Mouse (Mus musculus) R1 (cell line): ENCODE measurements around the gene Sat1.

Experiments
- DNase-seq: peaks from one replicate; pipeline ENCODE4 v3.0.0-alpha.2; 2018; ENCODE audit warnings: low read depth, low spot score

Sat1 gene

DNA sequence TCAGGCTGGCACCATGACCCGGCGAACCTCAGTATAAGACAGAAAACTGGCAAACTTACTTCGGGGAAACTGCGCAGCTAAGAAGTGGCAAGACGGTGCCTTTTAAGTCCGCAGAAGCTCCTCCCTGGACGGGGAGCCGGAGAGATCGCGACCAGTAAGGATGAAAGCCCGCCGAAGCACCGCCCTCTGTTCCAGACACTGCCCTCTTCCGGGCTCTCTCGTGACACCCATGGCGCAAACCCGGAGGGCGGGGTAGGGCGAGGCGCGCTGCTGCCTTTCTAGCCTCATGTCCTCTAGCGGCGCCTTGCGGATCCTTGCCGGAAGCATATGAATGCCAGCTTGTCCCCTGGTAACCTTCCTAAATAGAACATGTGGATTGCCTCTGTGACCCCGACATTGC lies at the start of gene Sat1:
Gene Sat1, minus strand, starts transcription at position 179 of the 400 bp plus-strand sequence.
- peak; percentile 93 for DNase-seq

DNA sequence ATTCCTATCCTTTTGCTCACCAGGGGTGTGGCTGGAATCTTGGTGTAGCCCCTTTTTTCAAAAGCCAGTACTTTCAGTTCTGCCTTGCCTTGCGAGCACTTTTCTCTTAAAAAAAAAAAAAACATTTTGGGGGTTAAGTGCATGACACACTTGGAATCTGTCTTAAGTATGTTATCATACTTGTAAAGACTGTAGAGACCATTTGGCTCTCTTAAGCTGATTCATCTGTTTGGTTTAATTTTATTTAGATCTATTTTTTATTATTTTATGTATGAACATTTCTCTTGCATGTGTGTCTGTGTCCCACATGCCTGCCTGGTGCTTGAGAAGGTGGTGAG lies 46.6 kb upstream of the Sat1 start:
- DNase-seq, result peak; percentile 79

DNA sequence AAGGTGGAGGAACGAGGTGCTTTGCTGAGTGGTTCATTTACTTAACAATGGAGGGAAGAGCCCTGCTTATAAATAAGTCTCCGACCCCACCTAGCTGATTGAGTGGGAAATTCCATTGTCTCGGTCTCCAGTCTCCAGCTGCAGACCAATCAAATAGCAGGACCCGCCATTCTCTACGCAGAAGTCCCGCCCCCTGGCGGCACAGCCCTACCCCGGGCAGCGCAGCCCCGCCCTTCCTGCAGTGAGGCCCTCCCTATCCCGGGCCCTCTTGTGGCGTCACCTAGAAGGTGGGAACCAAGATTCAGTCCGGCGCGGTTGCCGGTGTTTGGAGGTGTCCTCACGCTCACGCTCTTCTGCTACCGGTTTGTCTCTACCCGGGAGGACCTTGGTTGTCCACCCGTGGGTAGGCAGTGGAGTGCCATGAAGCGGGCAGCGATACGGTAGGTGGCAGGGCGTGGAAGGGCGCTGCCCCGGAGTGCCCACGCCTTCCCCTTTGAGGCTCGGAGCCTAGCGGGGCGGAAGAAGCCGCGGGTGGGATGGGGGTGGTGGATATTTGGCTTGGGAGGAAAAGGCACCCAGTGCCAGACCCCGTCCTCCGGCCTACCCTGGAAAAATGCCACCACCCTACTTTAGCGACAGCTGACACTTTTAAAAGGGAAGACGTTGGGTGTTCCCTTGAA lies 46.1 kb upstream of the Sat1 start, which contains the start of gene Acot9:
Gene Acot9, plus strand, starts transcription at position 209 of the 680 bp plus-strand sequence.
- DNase-seq, result peak; percentile 96

DNA sequence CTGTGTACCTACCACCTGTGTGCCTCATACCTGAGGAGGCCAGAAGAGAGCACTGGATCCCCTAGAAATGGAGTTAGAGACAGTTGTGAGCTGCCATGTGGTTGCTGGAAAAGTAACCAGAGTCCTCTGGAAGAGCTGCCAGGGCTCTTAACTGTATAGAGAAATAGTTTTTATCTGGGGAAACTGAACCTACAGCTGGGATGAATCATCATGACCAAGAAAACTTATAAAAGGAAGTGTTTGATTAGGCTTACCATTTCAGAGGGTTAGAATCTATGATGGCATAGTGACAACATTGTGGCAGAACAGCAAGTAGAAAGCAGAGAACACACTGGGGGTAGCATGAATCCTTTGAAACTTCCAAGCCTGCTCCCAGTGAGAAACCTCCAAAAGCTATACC lies 40.6 kb upstream of the Sat1 start:
- no peak for DNase-seq

DNA sequence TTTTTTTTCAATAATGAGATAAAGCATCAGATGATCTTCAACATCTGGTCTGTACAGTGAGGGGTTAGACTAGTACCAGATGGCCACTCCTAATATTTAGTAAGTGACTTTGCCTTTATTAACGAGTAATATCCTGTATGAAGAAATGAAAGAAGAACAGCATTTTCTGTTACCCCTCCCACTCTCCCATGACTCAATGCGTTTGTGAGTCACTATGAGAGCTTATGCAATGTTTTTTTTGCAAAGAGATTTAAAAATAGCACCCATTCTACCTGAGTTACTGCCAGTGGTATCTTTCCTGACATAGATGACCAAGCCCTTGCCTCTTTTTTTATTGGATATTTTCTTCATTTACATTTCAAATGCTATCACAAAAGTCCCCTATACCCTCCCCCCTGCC lies 2.0 kb upstream of the Sat1 start:
- no peak for DNase-seq

DNA sequence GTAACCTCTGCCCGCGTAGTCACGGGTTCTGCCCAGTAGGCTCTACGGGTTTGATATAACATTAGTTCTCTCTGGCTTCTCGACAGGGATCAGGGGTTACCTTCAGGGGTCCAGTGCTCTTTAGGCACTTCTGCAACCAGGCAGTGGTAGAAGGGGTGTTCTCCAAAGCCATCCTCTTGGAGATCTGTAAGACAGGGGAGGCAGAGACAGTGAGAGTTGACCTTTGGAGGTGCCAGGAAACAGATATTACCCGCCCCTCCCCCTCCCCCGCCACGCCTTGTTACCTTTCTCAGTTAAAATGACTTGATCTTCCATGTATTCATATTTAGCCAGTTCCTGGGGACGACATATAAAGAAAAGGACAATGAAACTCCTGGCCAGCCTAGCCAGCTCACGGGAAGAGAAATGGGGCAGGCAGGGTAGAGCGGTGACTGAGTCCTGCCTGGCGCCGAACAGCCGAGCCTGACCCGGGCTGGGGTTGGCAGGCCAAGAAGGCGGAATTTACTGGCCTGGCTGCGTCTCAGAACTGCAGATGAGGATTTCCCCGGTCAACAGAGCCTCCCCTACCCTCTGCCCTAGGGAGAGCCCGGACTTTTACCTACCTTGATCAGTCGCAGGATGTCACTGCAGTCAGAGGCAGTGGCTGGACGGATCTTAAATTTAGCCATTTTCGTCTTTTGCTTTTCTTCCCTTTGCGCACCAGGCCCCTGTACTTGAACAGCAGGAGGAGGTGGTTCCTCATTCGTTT lies 574 bp downstream of the Sat1 start:
- DNase-seq, result peak; percentile 33

DNA sequence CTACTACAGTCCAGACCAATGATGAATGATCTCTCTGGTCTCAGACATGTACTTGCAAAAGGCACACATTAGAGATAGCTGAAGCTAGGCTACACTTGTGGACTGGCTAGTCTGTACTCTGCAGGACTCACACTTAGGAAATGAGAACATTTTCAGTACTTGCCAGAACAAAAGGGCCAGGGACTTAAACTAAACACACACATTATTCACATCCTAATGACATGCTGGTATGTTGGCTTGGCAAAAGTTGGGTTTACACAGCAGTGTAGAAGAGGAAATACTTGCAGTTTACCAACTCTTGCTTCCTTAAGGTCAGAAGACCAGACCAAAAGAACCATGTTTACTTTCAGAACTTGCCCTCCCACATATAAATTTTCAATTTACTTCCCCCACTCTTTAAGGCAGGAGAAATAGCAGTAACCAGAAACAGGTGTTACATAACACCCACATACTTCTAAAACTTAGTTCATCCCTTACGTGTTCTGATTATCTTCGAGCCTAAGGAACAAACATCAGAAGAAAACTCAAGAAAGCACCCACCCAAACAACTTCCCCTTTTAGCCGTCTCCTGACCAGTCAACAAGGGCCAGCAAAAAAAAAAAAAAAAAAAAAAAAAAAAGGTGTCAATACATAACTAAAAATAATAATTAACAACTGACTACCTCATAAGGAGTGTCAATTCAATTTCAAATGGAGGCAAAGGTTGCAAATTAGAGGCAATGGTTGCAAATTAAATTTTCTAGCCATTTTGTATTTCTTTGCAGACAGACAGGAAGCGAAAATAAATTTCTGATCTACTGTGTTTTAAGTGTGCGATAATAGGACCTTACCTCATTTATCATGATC lies 1.7 kb downstream of the Sat1 start:
- DNase-seq, result no peak

DNA sequence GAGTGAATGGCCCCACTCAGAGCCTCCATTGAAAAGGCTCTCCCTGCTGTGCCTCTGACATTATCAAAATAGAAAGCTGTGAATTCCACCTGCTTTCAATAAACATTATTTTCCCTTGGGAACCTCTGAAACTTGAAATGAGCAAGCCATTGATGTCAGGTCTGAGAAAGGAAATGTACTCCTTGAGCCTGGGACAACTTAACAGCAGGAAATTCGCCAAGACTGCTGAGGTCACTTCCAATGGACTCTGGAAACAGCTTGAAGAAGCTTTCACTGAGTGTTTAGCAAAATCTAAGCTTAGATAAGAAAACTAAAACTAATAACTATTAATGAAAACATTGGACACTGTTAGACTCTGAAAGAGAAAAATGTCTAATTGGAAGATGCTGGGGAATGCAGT lies 7.6 kb downstream of the Sat1 start:
- DNase-seq, result peak; percentile 5

DNA sequence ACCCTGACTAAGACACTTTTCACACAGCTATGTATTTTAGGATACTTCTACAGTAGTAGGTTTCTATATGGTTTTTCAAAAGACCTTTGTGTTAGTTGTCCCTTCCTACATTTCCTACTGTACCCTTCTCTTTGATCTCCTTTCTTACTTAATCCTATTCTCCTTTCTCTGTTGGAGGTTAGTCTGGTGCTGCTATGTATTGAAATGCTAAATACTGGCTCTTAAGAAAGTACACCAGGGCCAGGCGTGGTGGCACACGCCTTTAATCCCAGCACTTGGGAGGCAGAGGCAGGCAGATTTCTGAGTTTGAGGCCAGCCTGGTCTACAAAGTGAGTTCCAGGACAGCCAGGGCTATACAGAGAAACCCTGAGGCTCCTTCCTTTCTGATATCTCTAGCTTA lies 10.8 kb downstream of the Sat1 start:
- peak; percentile 79 for DNase-seq

DNA sequence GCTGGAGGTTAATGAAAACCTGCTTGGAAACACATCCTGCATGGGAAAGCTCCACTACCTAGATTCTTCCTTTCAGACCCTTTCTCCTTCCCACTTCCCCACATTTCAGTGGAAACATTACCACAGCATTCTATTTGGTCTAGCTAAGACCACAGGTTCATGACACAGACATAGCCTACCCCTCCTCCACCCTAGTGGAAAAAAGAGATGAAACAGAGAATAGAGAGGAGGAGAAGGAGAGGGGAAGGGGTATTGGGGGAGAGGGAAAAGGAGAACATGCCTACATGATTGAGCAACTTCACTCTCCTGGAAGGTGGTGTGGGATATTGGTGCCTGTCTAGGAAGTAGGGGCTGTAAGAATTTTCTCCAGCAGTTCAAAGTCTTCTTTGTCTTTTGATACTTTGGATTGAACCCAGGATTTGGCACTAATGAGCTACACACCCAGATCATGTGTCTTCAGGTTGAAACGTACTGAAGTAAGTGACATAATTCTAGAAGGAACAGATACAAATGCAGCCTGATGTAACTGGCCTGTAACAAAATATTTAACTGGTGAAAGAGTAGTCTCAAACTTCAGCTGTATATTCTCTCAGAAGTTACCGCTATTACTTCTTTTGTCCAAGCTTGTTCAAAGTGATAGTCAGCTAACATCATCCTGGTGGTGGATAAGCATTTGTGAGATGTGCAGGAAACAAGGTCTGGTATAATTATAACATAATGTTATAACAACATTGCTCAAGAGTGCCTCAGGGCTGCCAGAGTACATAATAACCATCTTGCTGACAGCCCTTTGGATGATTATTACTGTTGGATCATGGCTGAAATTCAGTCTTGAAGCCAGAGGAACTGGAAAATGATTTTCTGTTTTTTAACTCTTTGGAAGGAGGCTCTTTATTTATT lies 13.6 kb downstream of the Sat1 start:
- DNase-seq, result no peak

DNA sequence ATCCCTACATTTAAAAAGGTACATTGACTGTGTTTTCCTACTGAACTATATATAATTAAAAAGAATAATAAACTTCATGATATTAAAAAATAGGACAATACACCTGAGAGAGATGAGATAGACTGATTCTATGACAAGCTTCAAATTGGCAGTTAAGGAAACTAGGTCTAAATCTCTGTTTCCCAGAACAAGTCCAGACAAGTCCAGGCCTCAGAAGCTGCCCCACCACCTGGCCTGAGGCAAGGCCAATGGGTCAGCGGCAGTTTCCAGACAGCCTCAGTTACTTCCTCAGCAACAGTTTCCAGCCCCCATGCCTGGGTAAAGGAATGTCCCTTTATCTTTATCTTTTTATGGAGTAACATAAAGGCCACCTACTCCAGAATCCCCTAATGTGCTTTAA lies 14.4 kb downstream of the Sat1 start:
- DNase-seq, result no peak

DNA sequence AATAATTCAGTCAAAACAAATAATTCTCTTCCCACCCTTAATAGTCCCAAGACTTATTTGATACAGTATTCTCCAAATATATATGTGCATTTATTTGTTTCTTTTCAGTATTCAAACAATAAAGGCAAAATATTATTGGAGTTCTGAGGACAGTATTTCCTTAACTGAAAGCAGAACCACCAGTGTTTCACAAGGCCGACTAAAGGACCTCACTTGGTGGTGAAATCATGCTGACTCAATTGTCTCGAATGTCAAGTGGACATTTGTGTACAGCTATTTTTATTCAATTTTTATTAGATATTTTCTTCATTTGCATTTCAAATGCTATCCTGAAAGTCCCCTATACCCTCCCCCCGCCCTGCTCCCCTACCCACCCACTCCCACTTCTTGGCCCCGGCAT lies 21.3 kb downstream of the Sat1 start:
- no peak for DNase-seq

DNA sequence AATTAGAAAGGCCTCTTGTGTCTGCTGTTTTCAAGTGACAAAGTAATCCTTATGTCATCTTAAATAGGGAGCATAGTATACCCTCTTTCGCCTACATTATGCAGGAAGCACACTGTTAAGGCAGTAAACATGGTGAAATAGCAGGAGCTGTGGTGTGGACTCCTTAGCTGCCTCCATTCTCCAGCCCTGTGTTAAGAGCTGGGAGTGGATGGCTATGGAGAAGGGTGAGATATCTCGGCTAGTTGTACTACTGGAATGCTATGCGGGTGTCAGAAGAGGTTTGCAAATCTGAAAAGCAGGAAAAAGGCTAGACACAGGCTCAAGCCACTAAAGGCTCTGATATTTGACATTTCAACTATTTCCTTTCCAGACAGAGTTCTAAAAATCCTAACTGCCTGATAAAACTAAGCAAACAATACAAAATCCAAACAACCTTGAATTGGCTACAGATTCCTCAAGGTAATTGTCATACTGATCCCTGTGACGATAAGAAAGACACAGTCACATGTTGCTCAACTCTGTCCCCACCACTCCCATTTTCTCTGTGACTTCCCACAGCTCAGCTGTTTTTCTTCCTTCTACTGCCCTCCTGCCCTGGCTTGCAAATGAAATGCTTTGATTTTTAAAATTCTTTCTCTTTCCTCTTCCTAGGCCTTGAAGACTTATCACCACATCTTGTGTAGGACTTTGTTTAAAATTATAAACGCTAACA lies 22.4 kb downstream of the Sat1 start:
- no peak for DNase-seq

DNA sequence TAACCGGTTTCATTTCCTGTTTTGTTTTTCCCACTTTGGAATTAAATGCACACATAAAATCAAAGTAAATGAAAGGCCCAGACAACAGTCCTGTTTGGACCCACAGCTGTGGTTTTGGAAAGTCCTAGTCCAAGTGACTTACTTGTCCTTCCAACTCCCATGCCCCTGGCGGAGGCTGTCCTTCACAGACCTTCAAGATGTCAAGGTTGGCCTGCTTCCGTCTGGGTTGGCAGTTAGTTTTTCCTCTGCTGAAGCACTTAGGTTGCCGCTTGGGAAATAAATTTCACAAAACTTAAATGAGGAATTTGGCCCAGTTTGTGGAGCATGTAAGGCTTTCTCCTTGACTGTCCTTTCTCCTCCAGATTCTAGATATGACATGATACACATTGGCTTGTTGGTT lies 24.3 kb downstream of the Sat1 start:
- no peak for DNase-seq

DNA sequence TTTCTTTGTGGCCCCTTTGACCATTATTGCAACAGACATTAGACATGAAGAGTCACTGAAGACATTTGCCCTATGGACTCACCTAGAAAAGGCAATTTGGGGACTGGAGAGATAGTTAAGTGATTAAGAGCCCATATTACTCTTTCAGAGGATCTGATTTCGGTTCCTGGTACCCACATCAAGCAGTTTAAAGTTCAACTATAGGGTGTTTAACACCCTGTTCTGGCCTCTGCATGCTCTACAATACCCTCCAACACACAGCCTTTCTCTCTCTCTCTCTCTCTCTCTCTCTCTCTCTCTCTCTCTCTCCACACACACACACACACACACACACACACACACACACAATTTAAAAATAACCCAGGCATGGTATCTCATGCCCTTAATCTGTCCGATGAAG lies 38.6 kb downstream of the Sat1 start:
- no peak for DNase-seq

DNA sequence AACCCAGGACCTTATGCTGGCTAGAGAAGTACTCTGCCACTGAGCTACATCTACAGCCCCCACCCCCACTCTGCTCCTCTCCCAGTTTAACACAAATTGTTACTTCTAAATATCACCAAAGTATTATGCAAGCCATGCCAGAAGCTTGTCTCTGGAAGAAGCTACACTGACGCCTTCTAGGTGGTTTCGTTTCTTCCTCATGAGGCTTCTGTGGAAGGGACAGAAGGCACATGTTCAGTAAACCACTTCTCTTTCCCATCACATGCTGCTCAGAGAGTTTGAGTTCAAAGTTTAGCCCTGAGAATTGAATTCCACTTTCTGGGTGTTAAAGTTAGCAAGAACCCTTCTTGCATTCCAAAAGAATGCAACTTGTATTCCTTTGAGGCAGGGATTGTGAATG lies 39.0 kb downstream of the Sat1 start:
- no peak for DNase-seq

DNA sequence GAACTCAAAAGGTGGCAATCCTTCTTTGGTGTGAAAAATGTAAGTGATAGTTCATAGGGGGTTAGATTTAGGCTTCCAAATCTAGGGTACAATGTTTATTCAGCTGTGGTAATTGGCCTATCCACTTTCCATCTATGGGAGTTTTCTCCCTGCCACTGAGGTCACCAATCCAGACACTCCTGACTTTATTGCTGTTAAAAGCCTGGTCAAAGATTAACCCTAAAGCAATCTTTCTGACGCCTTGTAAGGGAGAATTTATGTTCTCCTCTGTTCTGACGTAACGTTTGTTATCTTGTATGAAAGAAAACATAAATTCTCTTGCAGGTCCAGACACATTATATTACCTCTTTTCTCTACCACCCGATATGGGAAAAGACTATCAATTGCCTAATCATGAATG lies 40.7 kb downstream of the Sat1 start:
- DNase-seq, result no peak

DNA sequence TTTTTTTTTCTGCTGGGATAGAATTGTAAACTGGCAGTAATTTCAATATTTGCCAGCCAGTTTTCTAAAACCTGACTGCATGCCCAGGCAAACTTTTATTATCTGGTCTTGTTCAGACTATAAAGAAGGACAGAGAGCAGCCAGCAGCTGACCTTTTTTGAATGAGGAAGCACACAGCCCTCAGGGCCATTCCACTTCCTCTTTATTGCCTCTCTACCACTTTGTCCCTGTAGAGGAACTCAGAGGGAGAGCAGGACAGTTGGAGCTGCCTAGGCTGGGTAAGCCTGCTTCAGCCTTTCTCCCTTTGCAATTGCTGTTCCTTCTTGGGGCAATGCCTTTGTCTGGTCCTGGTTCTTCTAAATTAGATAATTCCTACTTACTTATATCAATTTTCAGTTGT lies 43.9 kb downstream of the Sat1 start:
- DNase-seq, result no peak

DNA sequence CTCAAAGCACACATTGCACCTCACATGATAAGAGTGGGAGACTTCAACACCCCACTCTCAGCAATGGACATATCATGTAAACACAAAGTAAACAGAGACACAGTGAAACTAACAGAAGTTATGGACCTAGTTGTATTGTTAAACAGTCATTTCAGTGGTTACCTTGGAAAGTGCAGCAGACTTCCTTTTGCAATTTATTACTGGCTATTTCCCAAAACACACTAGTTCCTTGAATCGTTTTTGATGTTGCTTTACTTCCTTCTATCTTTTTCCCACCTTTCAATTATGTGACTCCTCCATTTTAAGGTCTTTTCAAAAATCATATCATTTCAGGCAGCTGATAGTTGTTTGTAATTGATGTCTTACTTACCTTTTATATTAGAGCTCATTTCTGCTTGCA lies 44.5 kb downstream of the Sat1 start:
- DNase-seq, result no peak

DNA sequence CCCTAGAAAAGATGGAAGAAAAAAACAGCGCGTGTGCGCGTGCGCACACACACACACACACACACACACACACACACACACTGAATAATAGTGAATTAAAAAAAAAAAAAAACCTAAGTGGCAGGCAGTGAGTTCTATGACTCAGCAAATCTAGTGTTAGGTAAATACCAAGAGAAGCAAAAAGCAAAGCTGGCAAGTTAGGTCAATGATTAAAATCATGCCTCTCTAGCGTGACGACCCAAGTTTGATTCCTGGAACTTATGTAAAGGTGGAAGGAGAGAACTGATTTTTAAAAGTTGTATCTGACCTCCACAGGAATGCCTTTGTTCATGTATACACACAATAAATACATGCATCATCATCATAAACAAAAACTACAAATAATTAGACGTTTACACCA lies 46.4 kb downstream of the Sat1 start:
- no peak for DNase-seq

DNA sequence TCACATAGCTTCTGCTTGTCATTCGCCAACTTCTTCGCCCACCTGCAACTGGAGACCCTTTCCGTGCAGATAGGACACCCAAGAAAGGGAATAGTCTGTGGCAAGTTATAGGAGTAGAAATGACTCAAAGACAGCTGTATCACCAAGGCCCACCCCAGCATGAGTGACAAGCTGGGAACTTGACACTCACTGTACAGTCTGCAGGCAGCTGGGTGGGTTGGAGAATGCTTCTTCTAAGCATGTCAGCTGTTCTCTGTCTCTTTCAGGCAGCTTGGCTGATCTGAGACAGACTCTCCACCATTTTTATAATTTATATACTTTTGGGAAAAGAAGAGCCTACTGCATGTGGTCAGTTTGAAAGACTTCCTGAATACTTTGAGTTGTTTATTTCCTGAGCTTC lies 48.6 kb downstream of the Sat1 start:
- no peak for DNase-seq
